Mouse (Mus musculus) intestine, embryonic 15.5 days (tissue): ENCODE measurements around the gene Acsl5. TPM values are rescaled to one million over a fixed set of nuclear protein-coding genes. Genes with fewer than 3 reads are reported as not detected.

ENCODE experiments used
- ATAC-seq: fragments of 200-750 bp; cut with Nextera tagmentation; 2 replicates; pipeline ENCODE4 v1.8.0; 2017; ENCODE audit warnings: moderate TSS enrichment, moderate library complexity
- H3K27ac ChIP-seq: fragments of 300-500 bp; sonication (generic); 2 replicates; pipeline ENCODE4 v1.5.1; 2015; ENCODE audit warnings: mild to moderate bottlenecking, inconsistent platforms
- H3K27me3 ChIP-seq: fragments of 300-500 bp; sonication (generic); replicated peaks from 2 replicates; pipeline ENCODE4 v1.6.1; 2015; ENCODE audit warnings: inconsistent platforms
- H3K36me3 ChIP-seq: fragments of 300-500 bp; sonication (generic); 2 replicates; pipeline ENCODE4 v1.6.1; 2015; ENCODE audit warnings: inconsistent platforms
- H3K4me1 ChIP-seq: fragments of 300-500 bp; sonication (generic); replicated peaks from 2 replicates; pipeline ENCODE4 v1.6.1; 2015; ENCODE audit warnings: inconsistent platforms
- H3K4me2 ChIP-seq: fragments of 300-500 bp; sonication (generic); replicated peaks from 2 replicates; pipeline ENCODE4 v1.6.1; 2015; ENCODE audit warnings: mild to moderate bottlenecking, inconsistent platforms
- H3K4me3 ChIP-seq: fragments of 300-500 bp; sonication (generic); replicated peaks from 2 replicates; pipeline ENCODE4 v1.5.1; 2015; ENCODE audit warnings: inconsistent platforms
- H3K9ac ChIP-seq: fragments of 300-500 bp; sonication (generic); 2 replicates; pipeline ENCODE4 v1.6.1; 2015; ENCODE audit warnings: inconsistent platforms
- H3K9me3 ChIP-seq: fragments of 300-500 bp; sonication (generic); 2 replicates; pipeline ENCODE4 v1.6.1; 2016; ENCODE audit warnings: inconsistent platforms
- WGBS: fragments of 180-500 bp; shearing (Covaris S2); methylation state at CpG from one replicate; pipeline ENCODE4 v1.1.7; 2015; 5-methylcytosine and 5-hydroxymethylcytosine counted together
- polyA plus RNA-seq: library from polyadenylated mRNA; unstranded; fragments of >200 nt; fragmentation: Nextera tagmentation; extraction: Ambion mirVana; gene quantifications from 2 replicates; pipeline ENCODE4 v1.2.1, GENCODE M21; 2015

The Acsl5 gene
- polyA plus RNA-seq, 1 experiment from 2014 or later: 315 TPM

- Histone ChIP-seq H3K9me3 (no peaks in the 10 kb centered on the region), H3K27ac (no peak overlapping the region), H3K27me3 (no peaks in the 10 kb centered on the region), H3K9ac (no peak overlapping the region), H3K4me1 (no peaks in the 10 kb centered on the region), H3K36me3 (peaks cover 7% of the 10 kb centered on the region; the same call in 1 of the 2 replicates), H3K4me2 (no peak overlapping the region), H3K4me3 (no peak overlapping the region)
- ATAC-seq: no peak
- WGBS: 87% methylated on average over 9 of the region's 9 CpGs
Observed at GRCm38 (mm10) chr19:55295075-55295474, 43.3 kb downstream of the Acsl5 start.

GRCm38 (mm10) chr19:55295556-55295955 is 43.8 kb downstream of the Acsl5 start:
- H3K4me3 ChIP-seq: no peak overlapping the region
- H3K4me2 ChIP-seq: no peak overlapping the region
- H3K27me3 ChIP-seq: no peaks in the 10 kb centered on the region
- no peaks in the 10 kb centered on the region for H3K9me3 ChIP-seq
- peaks cover 7% of the 10 kb centered on the region; the same call in 1 of the 2 replicates for H3K36me3 ChIP-seq
- ATAC-seq: no peak
- H3K9ac ChIP-seq: no peak overlapping the region
- no peaks in the 10 kb centered on the region for H3K4me1 ChIP-seq
- H3K27ac ChIP-seq: no peak overlapping the region
- WGBS: 82% methylated on average over 3 of the region's 3 CpGs

GRCm38 (mm10) chr19:55296301-55296700 is 44.6 kb downstream of the Acsl5 start:
- Histone ChIP-seq H3K27ac (no peak overlapping the region), H3K4me3 (no peak overlapping the region), H3K36me3 (peaks cover 12% of the 10 kb centered on the region), H3K4me1 (no peaks in the 10 kb centered on the region), H3K4me2 (no peak overlapping the region), H3K9me3 (no peaks in the 10 kb centered on the region), H3K27me3 (no peaks in the 10 kb centered on the region), H3K9ac (no peak overlapping the region)
- no peak for ATAC-seq
- 92% methylated on average over 2 of the region's 2 CpGs for WGBS

- Histone ChIP-seq H3K4me2 (no peak overlapping the region), H3K4me3 (no peak overlapping the region), H3K27me3 (no peaks in the 10 kb centered on the region), H3K4me1 (no peaks in the 10 kb centered on the region), H3K27ac (no peak overlapping the region), H3K9me3 (no peaks in the 10 kb centered on the region), H3K9ac (no peak overlapping the region), H3K36me3 (peaks cover 15% of the 10 kb centered on the region)
- WGBS: 85% methylated on average over 2 of the region's 2 CpGs
- no peak for ATAC-seq
Observed at GRCm38 (mm10) chr19:55297489-55297888, 45.8 kb downstream of the Acsl5 start.

GRCm38 (mm10) chr19:55297961-55298360 is 46.2 kb downstream of the Acsl5 start:
- no peak overlapping the region for H3K4me3 ChIP-seq
- no peaks in the 10 kb centered on the region for H3K9me3 ChIP-seq
- H3K27ac ChIP-seq: no peak overlapping the region
- WGBS: 80% methylated on average over 5 of the region's 5 CpGs
- peaks cover 15% of the 10 kb centered on the region for H3K36me3 ChIP-seq
- no peak for ATAC-seq
- H3K9ac ChIP-seq: no peak overlapping the region
- H3K27me3 ChIP-seq: no peaks in the 10 kb centered on the region
- no peaks in the 10 kb centered on the region for H3K4me1 ChIP-seq
- H3K4me2 ChIP-seq: no peak overlapping the region

GRCm38 (mm10) chr19:55299378-55299777 is 47.6 kb downstream of the Acsl5 start:
- 93% methylated on average over 1 of the region's 1 CpGs for WGBS

GRCm38 (mm10) chr19:55300525-55300924 is 48.8 kb downstream of the Acsl5 start:
- H3K9me3 ChIP-seq: no peaks in the 10 kb centered on the region
- H3K4me3 ChIP-seq: no peak overlapping the region
- H3K27ac ChIP-seq: no peak overlapping the region
- no peaks in the 10 kb centered on the region for H3K4me1 ChIP-seq
- H3K4me2 ChIP-seq: no peak overlapping the region
- H3K27me3 ChIP-seq: no peaks in the 10 kb centered on the region
- WGBS: 88% methylated on average over 3 of the region's 3 CpGs
- no peak overlapping the region for H3K9ac ChIP-seq
- H3K36me3 ChIP-seq: peaks cover 15% of the 10 kb centered on the region
- ATAC-seq: no peak

More at GRCm38 (mm10) chr19:55299378-55299777, 47.6 kb downstream of the Acsl5 start:
- Histone ChIP-seq H3K27me3 (no peaks in the 10 kb centered on the region), H3K4me1 (no peaks in the 10 kb centered on the region), H3K9me3 (no peaks in the 10 kb centered on the region), H3K4me3 (no peak overlapping the region), H3K9ac (no peak overlapping the region), H3K4me2 (no peak overlapping the region), H3K36me3 (peaks cover 15% of the 10 kb centered on the region), H3K27ac (no peak overlapping the region)
- no peak for ATAC-seq

- Histone ChIP-seq H3K4me1 (no peaks in the 10 kb centered on the region), H3K4me3 (no peak overlapping the region), H3K9ac (no peak overlapping the region), H3K4me2 (no peak overlapping the region), H3K27ac (no peak overlapping the region), H3K27me3 (no peaks in the 10 kb centered on the region), H3K36me3 (peaks cover 13% of the 10 kb centered on the region), H3K9me3 (no peaks in the 10 kb centered on the region)
- ATAC-seq: no peak
Observed at GRCm38 (mm10) chr19:55305024-55305423, 53.3 kb downstream of the Acsl5 start.

- peaks cover 15% of the 10 kb centered on the region for H3K4me1 ChIP-seq
- no peak overlapping the region for H3K4me3 ChIP-seq
- H3K9ac ChIP-seq: no peak overlapping the region
- WGBS: 89% methylated on average over 8 of the region's 8 CpGs
- peaks cover 9% of the 10 kb centered on the region for H3K36me3 ChIP-seq
- no peak for ATAC-seq
- H3K27ac ChIP-seq: no peak overlapping the region
- H3K4me2 ChIP-seq: no peak overlapping the region
- no peaks in the 10 kb centered on the region for H3K9me3 ChIP-seq
- H3K27me3 ChIP-seq: no peaks in the 10 kb centered on the region
Observed at GRCm38 (mm10) chr19:55311874-55312273, 60.1 kb downstream of the Acsl5 start.

- 93% methylated on average over 2 of the region's 2 CpGs for WGBS
- no peak overlapping the region for H3K27ac ChIP-seq
- no peak overlapping the region for H3K9ac ChIP-seq
- H3K4me2 ChIP-seq: no peak overlapping the region
- peaks cover 9% of the 10 kb centered on the region for H3K36me3 ChIP-seq
- no peaks in the 10 kb centered on the region for H3K9me3 ChIP-seq
- ATAC-seq: no peak
- peaks cover 18% of the 10 kb centered on the region for H3K4me1 ChIP-seq
- no peak overlapping the region for H3K4me3 ChIP-seq
- no peaks in the 10 kb centered on the region for H3K27me3 ChIP-seq
Observed at GRCm38 (mm10) chr19:55313649-55314048, 61.9 kb downstream of the Acsl5 start.

- H3K4me3 ChIP-seq: peak within 1 kb of the TSS; percentile 94
- peak within 1 kb of the TSS; percentile 88 for H3K27ac ChIP-seq
- peak within 1 kb of the TSS; percentile 88 for H3K4me2 ChIP-seq
- H3K27me3 ChIP-seq: no peaks in the 10 kb centered on the region
- H3K36me3 ChIP-seq: peaks cover 3% of the 10 kb centered on the region
- under 1% methylated on average over 60 of the region's 60 CpGs for WGBS
- ATAC-seq: peak; percentile 80
- no peaks in the 10 kb centered on the region for H3K9me3 ChIP-seq
- H3K4me1 ChIP-seq: peaks cover 18% of the 10 kb centered on the region
- H3K9ac ChIP-seq: peak within 1 kb of the TSS; percentile 86
Observed at GRCm38 (mm10) chr19:55315452-55316108, 63.8 kb downstream of the Acsl5 start, which contains the start of gene Zdhhc6. Zdhhc6 (minus strand) TSS chr19:55316032.

GRCm38 (mm10) chr19:55316109-55316714 is 64.5 kb downstream of the Acsl5 start, which contains the start of gene Vti1a:
Vti1a (plus strand) TSS chr19:55316295.
- peak; percentile 94 for ATAC-seq
- Histone ChIP-seq H3K4me2 (peak within 1 kb of the TSS; percentile 88), H3K27ac (peak within 1 kb of the TSS; percentile 88), H3K4me3 (peak within 1 kb of the TSS; percentile 94), H3K27me3 (no peaks in the 10 kb centered on the region), H3K4me1 (peaks cover 18% of the 10 kb centered on the region), H3K36me3 (peaks cover 3% of the 10 kb centered on the region), H3K9ac (peak within 1 kb of the TSS; percentile 86), H3K9me3 (no peaks in the 10 kb centered on the region)
- under 1% methylated on average over 48 of the region's 48 CpGs for WGBS

- no peaks in the 10 kb centered on the region for H3K27me3 ChIP-seq
- H3K9ac ChIP-seq: peak overlapping the region; percentile 86
- peak overlapping the region; percentile 94 for H3K4me3 ChIP-seq
- peak overlapping the region; percentile 88 for H3K4me2 ChIP-seq
- H3K27ac ChIP-seq: no peak overlapping the region
- 44% methylated on average over 10 of the region's 10 CpGs for WGBS
- no peaks in the 10 kb centered on the region for H3K9me3 ChIP-seq
- peaks cover 18% of the 10 kb centered on the region for H3K4me1 ChIP-seq
- H3K36me3 ChIP-seq: peaks cover 2% of the 10 kb centered on the region
- ATAC-seq: no peak
Observed at GRCm38 (mm10) chr19:55316901-55317300, 65.2 kb downstream of the Acsl5 start.
